Mouse (Mus musculus) intestine, postnatal 0 days (tissue): ENCODE measurements around the gene Wdfy2. TPM values are rescaled to one million over a fixed set of nuclear protein-coding genes. Genes with fewer than 3 reads are reported as not detected.

Source experiments
- ATAC-seq: fragments of 200-750 bp; cut with Nextera tagmentation; 2 replicates; pipeline ENCODE4 v1.8.0; 2017; ENCODE audit warnings: mild to moderate bottlenecking, moderate TSS enrichment, moderate library complexity
- H3K27ac ChIP-seq: fragments of 300-500 bp; sonication (generic); 2 replicates; pipeline ENCODE4 v1.5.1; 2014; ENCODE audit warnings: mild to moderate bottlenecking, low read depth, low read length, moderate library complexity
- H3K27me3 ChIP-seq: fragments of 300-500 bp; sonication (generic); replicated peaks from 2 replicates; pipeline ENCODE4 v1.6.1; 2014; ENCODE audit warnings: low read length, mixed read lengths; ENCODE audit not compliant: control insufficient read depth, insufficient read depth
- H3K36me3 ChIP-seq: fragments of 300-500 bp; sonication (generic); 2 replicates; pipeline ENCODE4 v1.6.1; 2014; ENCODE audit warnings: mild to moderate bottlenecking, moderate library complexity; ENCODE audit not compliant: control insufficient read depth, insufficient read depth
- H3K4me1 ChIP-seq: fragments of 300-500 bp; sonication (generic); replicated peaks from 2 replicates; pipeline ENCODE4 v1.6.1; 2014; ENCODE audit warnings: antibody characterized with exemption, low read length, mixed read lengths; ENCODE audit not compliant: control insufficient read depth, insufficient read depth
- H3K4me2 ChIP-seq: fragments of 300-500 bp; sonication (generic); replicated peaks from 2 replicates; pipeline ENCODE4 v1.6.1; 2014; ENCODE audit warnings: low read depth, mild to moderate bottlenecking, moderate library complexity
- H3K4me3 ChIP-seq: fragments of 300-500 bp; sonication (generic); 2 replicates; pipeline ENCODE4 v1.5.1; 2014; ENCODE audit warnings: low read depth, low read length
- H3K9ac ChIP-seq: fragments of 300-500 bp; sonication (generic); 2 replicates; pipeline ENCODE4 v1.6.1; 2014; ENCODE audit warnings: mild to moderate bottlenecking, low read depth, low read length
- H3K9me3 ChIP-seq: fragments of 300-500 bp; sonication (generic); 2 replicates; pipeline ENCODE4 v1.6.1; 2016; ENCODE audit warnings: mixed run types; ENCODE audit not compliant: control insufficient read depth
- CTCF ChIP-seq: sonication (generic); IDR thresholded peaks from 2 replicates; pipeline ENCODE4 v1.5.1; 2016; ENCODE audit warnings: low read depth, mild to moderate bottlenecking, control low read depth, antibody characterized with exemption, moderate library complexity
- WGBS: fragments of 180-500 bp; shearing (Covaris S2); extraction: QIAGEN DNeasy Blood & Tissue Kit; methylation state at CpG from one replicate; pipeline ENCODE4 v1.1.7; 2014; 5-methylcytosine and 5-hydroxymethylcytosine counted together
- polyA plus RNA-seq: library from polyadenylated mRNA; unstranded; fragments of >200 nt; fragmentation: Nextera tagmentation; extraction: Ambion mirVana; gene quantifications from 2 replicates; pipeline ENCODE4 v1.2.1, GENCODE M21; 2015

Wdfy2 gene
- polyA plus RNA-seq, 1 experiment from 2014 or later, result 1.4 TPM

DNA sequence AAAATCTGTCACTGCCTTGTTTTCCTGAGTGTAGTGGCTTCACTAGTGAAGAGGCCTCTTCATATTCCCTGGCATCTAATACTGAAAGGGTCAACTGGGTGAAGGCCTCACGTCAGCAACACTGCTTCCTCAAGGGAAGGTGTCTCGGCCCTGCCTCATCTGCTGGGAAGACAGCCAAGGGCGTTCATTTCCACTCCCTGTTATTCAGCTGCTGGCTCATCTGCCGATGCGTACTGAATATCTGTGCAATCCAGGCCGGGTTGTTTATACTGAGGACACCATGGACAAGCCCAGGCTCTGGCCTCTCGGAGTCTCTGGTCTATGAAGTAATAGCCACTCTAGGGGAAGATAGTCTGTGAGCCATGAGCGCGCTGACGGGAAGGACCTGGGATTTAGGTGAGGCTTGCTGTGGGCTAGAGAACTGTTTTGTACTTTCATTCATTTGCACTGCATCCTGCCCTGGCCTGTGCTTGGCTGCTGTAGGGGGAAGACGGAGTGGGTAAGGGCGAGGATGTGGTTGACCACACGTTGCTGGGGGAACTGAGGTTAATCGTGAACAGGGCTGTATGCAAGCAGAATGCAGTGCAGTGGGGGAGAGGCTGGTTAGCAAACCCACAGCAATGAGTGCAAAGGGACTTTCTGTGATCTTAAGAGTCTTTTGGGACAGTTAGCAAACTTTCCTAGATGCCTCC, 103.1 kb downstream of the Wdfy2 start:
- H3K27me3 ChIP-seq, result no peaks in the 10 kb centered on the region
- no peak overlapping the region for H3K9ac ChIP-seq
- no peaks in the 10 kb centered on the region for H3K9me3 ChIP-seq
- no peak overlapping the region for H3K27ac ChIP-seq
- no peaks in the 10 kb centered on the region for H3K4me1 ChIP-seq
- 64% methylated on average over 14 of the region's 14 CpGs for WGBS
- H3K36me3 ChIP-seq, result peaks cover 8% of the 10 kb centered on the region; the same call in 1 of the 2 replicates
- H3K4me3 ChIP-seq, result no peak overlapping the region
- TF ChIP-seq CTCF, result no peak
- no peak for ATAC-seq
- H3K4me2 ChIP-seq, result no peak overlapping the region

GRCm38 (mm10) chr14:62946794-62947193, 109.3 kb downstream of the Wdfy2 start:
- 97% methylated on average over 3 of the region's 3 CpGs for WGBS
- Histone ChIP-seq H3K4me3 (no peak overlapping the region), H3K9ac (no peak overlapping the region), H3K27me3 (no peaks in the 10 kb centered on the region), H3K36me3 (peaks cover 8% of the 10 kb centered on the region; the same call in 1 of the 2 replicates), H3K4me1 (no peaks in the 10 kb centered on the region), H3K9me3 (no peaks in the 10 kb centered on the region), H3K27ac (no peak overlapping the region), H3K4me2 (no peak overlapping the region)
- no peak for ATAC-seq
- no peak for TF ChIP-seq CTCF

GRCm38 (mm10) chr14:62956091-62956490, 118.6 kb downstream of the Wdfy2 start:
- peaks cover 35% of the 10 kb centered on the region for H3K36me3 ChIP-seq
- H3K4me1 ChIP-seq, result no peaks in the 10 kb centered on the region
- no peaks in the 10 kb centered on the region for H3K27me3 ChIP-seq
- 82% methylated on average over 9 of the region's 9 CpGs for WGBS
- no peak overlapping the region for H3K4me3 ChIP-seq
- H3K9me3 ChIP-seq, result no peaks in the 10 kb centered on the region
- H3K27ac ChIP-seq, result no peak overlapping the region
- no peak for ATAC-seq
- no peak for TF ChIP-seq CTCF
- no peak overlapping the region for H3K4me2 ChIP-seq
- no peak overlapping the region for H3K9ac ChIP-seq

- Histone ChIP-seq H3K4me3 (no peak overlapping the region), H3K9ac (no peak overlapping the region), H3K36me3 (0 out of 2 replicates have a peak, but pooled peaks cover 3% of the 10 kb centered on the region), H3K27me3 (no peaks in the 10 kb centered on the region), H3K4me2 (no peak overlapping the region), H3K9me3 (no peaks in the 10 kb centered on the region), H3K27ac (no peak overlapping the region), H3K4me1 (peaks cover 4% of the 10 kb centered on the region; the same call in 1 of the 2 replicates)
- ATAC-seq, result no peak
- 85% methylated on average over 4 of the region's 4 CpGs for WGBS
- TF ChIP-seq CTCF, result no peak
Measured at GRCm38 (mm10) chr14:62963632-62964031, 126.2 kb downstream of the Wdfy2 start.

GRCm38 (mm10) chr14:62965342-62965741, 127.9 kb downstream of the Wdfy2 start:
- Histone ChIP-seq H3K9ac (no peak overlapping the region), H3K4me2 (peak overlapping the region; percentile 63; the same call in 1 of the 2 replicates), H3K4me1 (peaks cover 4% of the 10 kb centered on the region; the same call in 1 of the 2 replicates), H3K36me3 (no peaks in the 10 kb centered on the region), H3K9me3 (no peaks in the 10 kb centered on the region), H3K27ac (no peak overlapping the region), H3K4me3 (no peak overlapping the region), H3K27me3 (no peaks in the 10 kb centered on the region)
- peak; percentile 35 for TF ChIP-seq CTCF
- no peak for ATAC-seq
- 87% methylated on average over 5 of the region's 5 CpGs for WGBS

GRCm38 (mm10) chr14:62965811-62966520, 128.5 kb downstream of the Wdfy2 start:
- Histone ChIP-seq H3K9me3 (no peaks in the 10 kb centered on the region), H3K36me3 (no peaks in the 10 kb centered on the region), H3K9ac (no peak overlapping the region), H3K27ac (no peak overlapping the region), H3K4me3 (peak overlapping the region; percentile 33), H3K4me1 (peaks cover 4% of the 10 kb centered on the region; the same call in 1 of the 2 replicates), H3K4me2 (peak overlapping the region; percentile 63), H3K27me3 (no peaks in the 10 kb centered on the region)
- 14% methylated on average over 15 of the region's 15 CpGs for WGBS
- no peak for TF ChIP-seq CTCF
- ATAC-seq, result no peak
